Mouse (Mus musculus) ES-E14 (cell line): ENCODE measurements around the gene Trim47.

Source experiments
- HCFC1 ChIP-seq: IDR thresholded peaks from 2 replicates; pipeline ENCODE4 v1.6.1; 2012; ENCODE audit warnings: low read length, inconsistent platforms, borderline replicate concordance; ENCODE audit not compliant: insufficient read depth
- MAFK ChIP-seq: IDR thresholded peaks from 2 replicates; pipeline ENCODE4 v1.6.1; 2014; ENCODE audit warnings: mild to moderate bottlenecking, low read depth, low read length, inconsistent platforms; ENCODE audit not compliant: insufficient read depth
- ZC3H11A ChIP-seq: IDR thresholded peaks from 2 replicates; pipeline ENCODE4 v1.6.1; 2012; ENCODE audit warnings: low read depth, mild to moderate bottlenecking, inconsistent platforms, low read length, borderline replicate concordance
- ZNF384 ChIP-seq: IDR thresholded peaks from 2 replicates; pipeline ENCODE4 v1.6.1; 2012; ENCODE audit warnings: low read depth, low read length, inconsistent platforms

GRCm38 (mm10) chr11:116055873-116056272, 71.1 kb downstream of the Trim47 start:
- TF ChIP-seq ZC3H11A (no peak), ZNF384 (no peak), MAFK (no peak), HCFC1 (no peak)
